Mouse (Mus musculus) layer of hippocampus, postnatal 25 days (tissue): ENCODE results near the gene Gm20767. TPM values are rescaled to one million over a fixed set of nuclear protein-coding genes. Genes with fewer than 3 reads are reported as not detected.
"Not testable (repeated sequence)": the region's sequence is repeated elsewhere in the genome, so short reads cannot be mapped to it uniquely, and the experiment has no call there.

Experiments
- DNase-seq, 2 experiments: peaks; one replicate each; pipeline ENCODE4 v3.0.0; 2022; ENCODE audit warnings: mixed read lengths in 2 of 2, low spot score in 1 of 2; ENCODE audit errors: extremely low spot score in 1 of 2
- total RNA-seq, 2 experiments: library from RNA; stranded (reverse); gene quantifications; 2 replicates each; pipeline ENCODE4 v1.2.3; 2021

Gm20767 gene
- total RNA-seq: not detected

- not testable (repeated sequence) for DNase-seq
Observed at GRCm38 (mm10) chr13:120139946-120140345, at the start of gene Gm20767. Gene Gm20767 (plus strand): TSS chr13:120140246.

- not testable (repeated sequence) for DNase-seq
Observed at GRCm38 (mm10) chr13:120092950-120093349, 47.1 kb upstream of the Gm20767 start.

- not testable (repeated sequence) for DNase-seq
Observed at GRCm38 (mm10) chr13:120096241-120096937, 43.7 kb upstream of the Gm20767 start.

GRCm38 (mm10) chr13:120096938-120097256 lies 43.1 kb upstream of the Gm20767 start:
- DNase-seq: not testable (repeated sequence)

- not testable (repeated sequence) for DNase-seq
Observed at GRCm38 (mm10) chr13:120099327-120099726, 40.7 kb upstream of the Gm20767 start.

GRCm38 (mm10) chr13:120106504-120106903 lies 33.5 kb upstream of the Gm20767 start:
- DNase-seq: not testable (repeated sequence)

- DNase-seq: not testable (repeated sequence)
Observed at GRCm38 (mm10) chr13:120107000-120107399, 33.0 kb upstream of the Gm20767 start.

GRCm38 (mm10) chr13:120142348-120142747 lies 2.3 kb downstream of the Gm20767 start:
- DNase-seq: not testable (repeated sequence)

- DNase-seq: not testable (repeated sequence)
Observed at GRCm38 (mm10) chr13:120149660-120150407, 9.8 kb downstream of the Gm20767 start.

- not testable (repeated sequence) for DNase-seq
Observed at GRCm38 (mm10) chr13:120150589-120150988, 10.5 kb downstream of the Gm20767 start.

- DNase-seq: peak in 1 of 2 experiments; percentile 3
Observed at GRCm38 (mm10) chr13:120168301-120168700, 28.3 kb downstream of the Gm20767 start.

- DNase-seq: not testable (repeated sequence)
Observed at GRCm38 (mm10) chr13:120172133-120172532, 32.1 kb downstream of the Gm20767 start, which contains the start of gene Gm21818. Gene Gm21818 (plus strand): TSS chr13:120172433.

- not testable (repeated sequence) for DNase-seq
Observed at GRCm38 (mm10) chr13:120196189-120196821, 56.3 kb downstream of the Gm20767 start.

Other genes starting within 250 kb of the Gm20767 start
- gene Tcstv1, start 245.5 kb upstream of the Gm20767 start, total RNA-seq: not detected
- gene Gm21761, start 211.0 kb upstream of the Gm20767 start, total RNA-seq: not detected
- not detected for gene B020031M17Rik, start 189.4 kb upstream of the Gm20767 start, total RNA-seq
- gene Gm36079, start 113.2 kb upstream of the Gm20767 start, total RNA-seq: not detected
- gene Gm21188, start 88.1 kb upstream of the Gm20767 start, total RNA-seq: not detected
- not detected for gene Gm21818, start 32.2 kb downstream of the Gm20767 start, total RNA-seq
- not detected for gene Gm21762, start 75.7 kb downstream of the Gm20767 start, total RNA-seq
- not detected for gene Gm21731, start 98.9 kb downstream of the Gm20767 start, total RNA-seq
- not detected for gene AF067061, start 122.9 kb downstream of the Gm20767 start, total RNA-seq
- not detected for gene BC147527, start 160.1 kb downstream of the Gm20767 start, total RNA-seq
- gene Tcstv3, start 176.6 kb downstream of the Gm20767 start, total RNA-seq: not detected